ENCODE assay signal across 9 mouse cellular contexts in genomic region chr11:32709563-32709962, GRCm38 (mm10).
DNase-seq lines count a peak whose midpoint lies in the region; ATAC-seq and TF ChIP-seq lines count a peak whose summit lies in the region.
"Had no signal": no experiment of that assay in that cellular context is flagged by ENCODE, and none has a peak within 500 bp of the region (broad histone marks: within the 10 kb centered on the region; RNA-seq: fewer than 3 reads in every experiment).

No protein-coding gene starts in this region.

- no peak overlapping the region for H3K4me3 ChIP-seq in intestine, postnatal 0 days (ENCODE audit: low read depth, low read length)
- H3K4me3 ChIP-seq in intestine, embryonic 15.5 days (replicated peaks), result no peak overlapping the region
- no peak overlapping the region for H3K4me3 ChIP-seq in midbrain, embryonic 16.5 days (ENCODE audit: low read depth, low read length)
- H3K4me3 ChIP-seq: embryonic facial prominence, embryonic 12.5 days had no signal

- no peak overlapping the region for H3K9ac ChIP-seq in intestine, postnatal 0 days (ENCODE audit: low read depth, low read length)
- no peak overlapping the region for H3K9ac ChIP-seq in intestine, embryonic 15.5 days
- no peak overlapping the region for H3K9ac ChIP-seq in midbrain, embryonic 16.5 days (ENCODE audit: low read depth, low read length)
- H3K9ac ChIP-seq: embryonic facial prominence, embryonic 12.5 days had no signal

- TF ChIP-seq CTCF in intestine, postnatal 0 days (IDR thresholded peaks at IDR 0.05; ENCODE audit: low read depth), result peak; percentile 88

- H3K4me1 ChIP-seq in intestine, postnatal 0 days (replicated peaks; ENCODE audit: control insufficient read depth, insufficient read depth, low read length), result no peaks in the 10 kb centered on the region
- H3K4me1 ChIP-seq in intestine, embryonic 15.5 days (replicated peaks), result peaks cover 9% of the 10 kb centered on the region; the same call in 1 of the 2 replicates
- H3K4me1 ChIP-seq in midbrain, embryonic 16.5 days (ENCODE audit: control insufficient read depth, insufficient read depth, low read length), result no peaks in the 10 kb centered on the region

- H3K27ac ChIP-seq in intestine, postnatal 0 days (ENCODE audit: low read depth, low read length), result no peak overlapping the region
- no peak overlapping the region for H3K27ac ChIP-seq in intestine, embryonic 15.5 days
- H3K27ac ChIP-seq in midbrain, embryonic 16.5 days (ENCODE audit: low read length), result no peak overlapping the region
- H3K27ac ChIP-seq: embryonic facial prominence, embryonic 12.5 days had no signal

- peaks cover 16% of the 10 kb centered on the region for H3K36me3 ChIP-seq in intestine, postnatal 0 days (ENCODE audit: control insufficient read depth, insufficient read depth)
- no peaks in the 10 kb centered on the region; the same call in 1 of the 2 replicates for H3K36me3 ChIP-seq in intestine, embryonic 15.5 days
- no peaks in the 10 kb centered on the region for H3K36me3 ChIP-seq in midbrain, embryonic 16.5 days (ENCODE audit: control insufficient read depth, insufficient read depth, low read length)

- no peak overlapping the region for H3K4me2 ChIP-seq in intestine, postnatal 0 days (replicated peaks; ENCODE audit: low read depth)
- H3K4me2 ChIP-seq in intestine, embryonic 15.5 days (replicated peaks), result no peak overlapping the region
- H3K4me2 ChIP-seq in midbrain, embryonic 16.5 days (ENCODE audit: low read length), result no peak overlapping the region
- H3K4me2 ChIP-seq: embryonic facial prominence, embryonic 12.5 days had no signal

- peak; percentile 50 for DNase-seq in urinary bladder, postnatal 14 days (ENCODE audit: low spot score)
- no peak for DNase-seq in urinary bladder, postnatal 10 days (ENCODE audit: low spot score)
- peak; percentile 76 for DNase-seq in cerebellum, adult 8-10 months
- peak; percentile 48 to 58 for DNase-seq in heart, postnatal 36 days
- peak; percentile 64 for DNase-seq in mesoderm, embryonic 11.5 days (ENCODE audit: low read depth, low spot score)

- H3K9me3 ChIP-seq in intestine, postnatal 0 days (ENCODE audit: control insufficient read depth), result no peaks in the 10 kb centered on the region
- no peaks in the 10 kb centered on the region for H3K9me3 ChIP-seq in intestine, embryonic 15.5 days
- no peaks in the 10 kb centered on the region for H3K9me3 ChIP-seq in midbrain, embryonic 16.5 days (replicated peaks; ENCODE audit: control insufficient read depth, low read length, poor library complexity, severe bottlenecking)
- H3K9me3 ChIP-seq: embryonic facial prominence, embryonic 12.5 days had no signal

- no peaks in the 10 kb centered on the region for H3K27me3 ChIP-seq in intestine, postnatal 0 days (replicated peaks; ENCODE audit: control insufficient read depth, insufficient read depth, low read length)
- no peaks in the 10 kb centered on the region for H3K27me3 ChIP-seq in intestine, embryonic 15.5 days (replicated peaks)
- no peaks in the 10 kb centered on the region for H3K27me3 ChIP-seq in midbrain, embryonic 16.5 days (ENCODE audit: control insufficient read depth, insufficient read depth, low read depth, low read length)
- H3K27me3 ChIP-seq: embryonic facial prominence, embryonic 12.5 days had no signal

- intact Hi-C loops in heart, postnatal 36 days (cut with DNase I), result loop anchor here (1.0 to 10.0 kb wide), 4 partner anchors 84 to 365 kb away; partner anchors contain the start of genes Efcab9, Sh3pxd2b and Stk10

- 13% methylated on average over 1 of the region's 1 CpGs for WGBS in intestine, postnatal 0 days
- 11% methylated on average over 1 of the region's 1 CpGs for WGBS in intestine, embryonic 15.5 days
- 13% methylated on average over 1 of the region's 1 CpGs for WGBS in midbrain, embryonic 16.5 days

- ATAC-seq in intestine, postnatal 0 days, result no peak
- no peak for ATAC-seq in intestine, embryonic 15.5 days
- ATAC-seq in midbrain, embryonic 16.5 days, result no peak
